Mouse (Mus musculus) cerebellum, adult 2 months (tissue): ENCODE data around the gene 5730522E02Rik. TPM values are rescaled to one million over a fixed set of nuclear protein-coding genes. Genes with fewer than 3 reads are reported as not detected.

ENCODE experiments used
- DNase-seq, 2 experiments: peaks; one replicate each; pipeline ENCODE4 v3.0.0; 2021
- H3K27ac ChIP-seq: fragments of 200-500 bp; 2 replicates; pipeline ENCODE4 v1.5.1; 2012; ENCODE audit warnings: low read length, control low read depth, inconsistent platforms; ENCODE audit not compliant: insufficient read depth
- H3K27me3 ChIP-seq: fragments of 200-500 bp; 2 replicates; pipeline ENCODE4 v1.6.1; 2012; ENCODE audit warnings: inconsistent platforms, mild to moderate bottlenecking, low read length, moderate library complexity; ENCODE audit not compliant: control insufficient read depth, insufficient read depth
- H3K4me1 ChIP-seq: fragments of 200-500 bp; 2 replicates; pipeline ENCODE4 v1.6.1; 2011; ENCODE audit warnings: low read length; ENCODE audit not compliant: control insufficient read depth, insufficient read depth
- H3K4me3 ChIP-seq: fragments of 200-500 bp; replicated peaks from 2 replicates; pipeline ENCODE3; 2011; ENCODE audit warnings: mild to moderate bottlenecking, low read depth, low read length, control low read depth; ENCODE audit not compliant: insufficient read depth
- CTCF ChIP-seq: fragments of 200-500 bp; IDR thresholded peaks from 2 replicates; pipeline ENCODE4 v1.5.1; 2011; ENCODE audit warnings: low read depth, mild to moderate bottlenecking, control low read depth, low read length, moderate library complexity, borderline replicate concordance; ENCODE audit not compliant: insufficient read depth
- POLR2A ChIP-seq: fragments of 200-500 bp; IDR thresholded peaks from 2 replicates; pipeline ENCODE4 v1.6.1; 2011; ENCODE audit warnings: low read length, control low read depth, borderline replicate concordance; ENCODE audit not compliant: insufficient read depth
- WGBS: fragments of 180-500 bp; shearing (Covaris S2); methylation state at CpG from one replicate; pipeline ENCODE4 v1.1.7; 2018; 5-methylcytosine and 5-hydroxymethylcytosine counted together
- polyA plus RNA-seq: library from polyadenylated mRNA; depleted of rRNA; stranded (reverse); fragments of >200 nt; gene quantifications from 2 replicates; pipeline ENCODE4 v1.2.3, GENCODE M21; 2012

The 5730522E02Rik gene
- polyA plus RNA-seq, 1 experiment = 1.4 TPM

- peak in 1 of 2 experiments; percentile 3 for DNase-seq
- Histone ChIP-seq H3K27ac (no peak overlapping the region), H3K4me3 (no peak overlapping the region), H3K4me1 (no peaks in the 10 kb centered on the region), H3K27me3 (no peaks in the 10 kb centered on the region)
- TF ChIP-seq CTCF = no peak
- TF ChIP-seq POLR2A = no peak
- WGBS = 31% methylated on average over 4 of the region's 4 CpGs
Observed at GRCm38 (mm10) chr11:25709892-25710291, 500.7 kb downstream of the 5730522E02Rik start.

GRCm38 (mm10) chr11:25704332-25705168, 506.0 kb downstream of the 5730522E02Rik start:
- Histone ChIP-seq H3K27me3 (no peaks in the 10 kb centered on the region), H3K27ac (no peak overlapping the region), H3K4me3 (no peak overlapping the region), H3K4me1 (no peaks in the 10 kb centered on the region)
- TF ChIP-seq POLR2A = no peak
- no peak for TF ChIP-seq CTCF
- no peak for DNase-seq
- WGBS = 25% methylated on average over 11 of the region's 11 CpGs

GRCm38 (mm10) chr11:25702791-25703190, 507.8 kb downstream of the 5730522E02Rik start:
- no peak for DNase-seq
- TF ChIP-seq CTCF = no peak
- no peak for TF ChIP-seq POLR2A
- Histone ChIP-seq H3K4me1 (no peaks in the 10 kb centered on the region), H3K27me3 (no peaks in the 10 kb centered on the region), H3K4me3 (no peak overlapping the region), H3K27ac (no peak overlapping the region)
- WGBS = 95% methylated on average over 3 of the region's 3 CpGs

GRCm38 (mm10) chr11:25697508-25698193, 512.9 kb downstream of the 5730522E02Rik start:
- H3K4me3 ChIP-seq = no peak overlapping the region
- no peak for DNase-seq
- no peak overlapping the region for H3K27ac ChIP-seq
- H3K4me1 ChIP-seq = no peaks in the 10 kb centered on the region
- 22% methylated on average over 6 of the region's 6 CpGs for WGBS
- no peaks in the 10 kb centered on the region for H3K27me3 ChIP-seq
- TF ChIP-seq POLR2A (no peak), CTCF (no peak)

- 52% methylated on average over 5 of the region's 5 CpGs for WGBS
- TF ChIP-seq POLR2A (no peak), CTCF (no peak)
- H3K27me3 ChIP-seq = no peaks in the 10 kb centered on the region
- H3K4me1 ChIP-seq = no peaks in the 10 kb centered on the region
- no peak overlapping the region for H3K27ac ChIP-seq
- H3K4me3 ChIP-seq = no peak overlapping the region
- no peak for DNase-seq
Observed at GRCm38 (mm10) chr11:25696168-25696567, 514.4 kb downstream of the 5730522E02Rik start.

- TF ChIP-seq CTCF (no peak), POLR2A (no peak)
- peak in 1 of 2 experiments; percentile 1 for DNase-seq
- no peaks in the 10 kb centered on the region for H3K27me3 ChIP-seq
- H3K4me1 ChIP-seq = no peaks in the 10 kb centered on the region
- H3K4me3 ChIP-seq = no peak overlapping the region
- no peak overlapping the region for H3K27ac ChIP-seq
- WGBS = 31% methylated on average over 4 of the region's 4 CpGs
Observed at GRCm38 (mm10) chr11:25684731-25685130, 525.8 kb downstream of the 5730522E02Rik start.

GRCm38 (mm10) chr11:25679856-25680255, 530.7 kb downstream of the 5730522E02Rik start:
- no peak for DNase-seq
- 91% methylated on average over 1 of the region's 1 CpGs for WGBS
- Histone ChIP-seq H3K4me3 (no peak overlapping the region), H3K4me1 (no peaks in the 10 kb centered on the region), H3K27ac (no peak overlapping the region), H3K27me3 (no peaks in the 10 kb centered on the region)
- no peak for TF ChIP-seq CTCF
- no peak for TF ChIP-seq POLR2A
